Mouse (Mus musculus) embryonic facial prominence, embryonic 12.5 days (tissue): Measurements from ENCODE around the gene Fbxl5. TPM values are rescaled to one million over a fixed set of nuclear protein-coding genes. Genes with fewer than 3 reads are reported as not detected.

ENCODE experiments used
- ATAC-seq: fragments of 200-750 bp; cut with Nextera tagmentation; 2 replicates; pipeline ENCODE4 v1.8.0; 2017; ENCODE audit not compliant: insufficient number of reproducible peaks, insufficient read depth, low FRiP score, low TSS enrichment
- H3K27ac ChIP-seq: fragments of 300-500 bp; sonication (generic); 2 replicates; pipeline ENCODE4 v1.5.1; 2016; ENCODE audit warnings: mild to moderate bottlenecking
- H3K27me3 ChIP-seq: fragments of 300-500 bp; sonication (generic); 2 replicates; pipeline ENCODE4 v1.6.1; 2016; ENCODE audit warnings: mild to moderate bottlenecking, moderate library complexity
- H3K36me3 ChIP-seq: fragments of 300-500 bp; sonication (generic); 2 replicates; pipeline ENCODE4 v1.6.1; 2016; ENCODE audit warnings: mild to moderate bottlenecking
- H3K4me1 ChIP-seq: fragments of 300-500 bp; sonication (generic); 2 replicates; pipeline ENCODE4 v1.6.1; 2016
- H3K4me2 ChIP-seq: fragments of 300-500 bp; sonication (generic); replicated peaks from 2 replicates; pipeline ENCODE4 v1.6.1; 2016; ENCODE audit warnings: mild to moderate bottlenecking, moderate library complexity
- H3K4me3 ChIP-seq: fragments of 300-500 bp; sonication (generic); 2 replicates; pipeline ENCODE4 v1.5.1; 2016; ENCODE audit warnings: mild to moderate bottlenecking
- H3K9ac ChIP-seq: fragments of 300-500 bp; sonication (generic); 2 replicates; pipeline ENCODE4 v1.6.1; 2016; ENCODE audit warnings: mild to moderate bottlenecking, moderate library complexity
- H3K9me3 ChIP-seq: fragments of 300-500 bp; sonication (generic); 2 replicates; pipeline ENCODE4 v1.6.1; 2016; ENCODE audit warnings: mild to moderate bottlenecking, moderate library complexity
- WGBS: fragments of 180-500 bp; shearing (Covaris S2); methylation state at CpG from one replicate; pipeline ENCODE4 v1.1.7; 2016; 5-methylcytosine and 5-hydroxymethylcytosine counted together
- polyA plus RNA-seq: library from polyadenylated mRNA; unstranded; fragments of >200 nt; fragmentation: Nextera tagmentation; extraction: Ambion mirVana; gene quantifications from 2 replicates; pipeline ENCODE4 v1.2.1, GENCODE M21; 2016

Fbxl5 gene
- polyA plus RNA-seq, 1 experiment from 2014 or later = 62.7 TPM

GRCm38 (mm10) chr5:43721538-43722451 is 99.6 kb downstream of the Fbxl5 start:
- WGBS = 55% methylated on average over 5 of the region's 5 CpGs
- peaks cover 40% of the 10 kb centered on the region for H3K36me3 ChIP-seq
- no peaks in the 10 kb centered on the region for H3K27me3 ChIP-seq
- H3K9ac ChIP-seq = no peak overlapping the region
- no peak overlapping the region for H3K4me3 ChIP-seq
- H3K4me1 ChIP-seq = no peaks in the 10 kb centered on the region
- 0 out of 2 replicates have a peak, but pooled peaks have one; percentile 38 for ATAC-seq
- H3K27ac ChIP-seq = peak overlapping the region; percentile 57; the same call in 1 of the 2 replicates
- H3K9me3 ChIP-seq = no peaks in the 10 kb centered on the region
- H3K4me2 ChIP-seq = no peak overlapping the region

GRCm38 (mm10) chr5:43699240-43699639 is 122.2 kb downstream of the Fbxl5 start:
- peaks cover 64% of the 10 kb centered on the region for H3K36me3 ChIP-seq
- ATAC-seq = no peak

GRCm38 (mm10) chr5:43697133-43697532 is 124.3 kb downstream of the Fbxl5 start:
- Histone ChIP-seq H3K4me1 (no peaks in the 10 kb centered on the region), H3K4me3 (no peak overlapping the region), H3K36me3 (peaks cover 53% of the 10 kb centered on the region), H3K9ac (no peak overlapping the region), H3K27ac (no peak overlapping the region), H3K9me3 (no peaks in the 10 kb centered on the region), H3K4me2 (no peak overlapping the region), H3K27me3 (no peaks in the 10 kb centered on the region)
- ATAC-seq = no peak
- 83% methylated on average over 3 of the region's 3 CpGs for WGBS

More at GRCm38 (mm10) chr5:43699240-43699639, 122.2 kb downstream of the Fbxl5 start:
- no peaks in the 10 kb centered on the region for H3K27me3 ChIP-seq
- H3K27ac ChIP-seq = no peak overlapping the region
- H3K4me2 ChIP-seq = no peak overlapping the region
- H3K4me1 ChIP-seq = no peaks in the 10 kb centered on the region
- no peak overlapping the region for H3K4me3 ChIP-seq
- no peak overlapping the region for H3K9ac ChIP-seq
- H3K9me3 ChIP-seq = no peaks in the 10 kb centered on the region

Other genes with a start within 250 kb of the Fbxl5 start
- 9.0 and 13.2 TPM in 2 replicates for gene Cc2d2a, start 159.3 kb downstream of the Fbxl5 start, polyA plus RNA-seq
- 0.36 TPM in 1 of 2 replicates, not detected in the other for gene Bst1, start 2.8 kb downstream of the Fbxl5 start, polyA plus RNA-seq
- gene Cd38, start 46.9 kb upstream of the Fbxl5 start, polyA plus RNA-seq = 9.1 and 9.5 TPM in 2 replicates
- 0.33 TPM in 1 of 2 replicates, not detected in the other for gene Gm7879, start 91.5 kb upstream of the Fbxl5 start, polyA plus RNA-seq
- 2.3 and 2.4 TPM in 2 replicates for gene Fgfbp1, start 160.1 kb upstream of the Fbxl5 start, polyA plus RNA-seq